Mouse (Mus musculus): ENCODE results near the gene Gm17545. TPM values are rescaled to one million over a fixed set of nuclear protein-coding genes. Genes with fewer than 3 reads are reported as not detected.
"Not testable (repeated sequence)": the region's sequence is repeated elsewhere in the genome, so short reads cannot be mapped to it uniquely, and the experiment has no call there.

Gene Gm17545
- polyA plus RNA-seq (2015; fragmentation: Nextera tagmentation; extraction: Ambion mirVana), result not detected in 2 replicates

DNA sequence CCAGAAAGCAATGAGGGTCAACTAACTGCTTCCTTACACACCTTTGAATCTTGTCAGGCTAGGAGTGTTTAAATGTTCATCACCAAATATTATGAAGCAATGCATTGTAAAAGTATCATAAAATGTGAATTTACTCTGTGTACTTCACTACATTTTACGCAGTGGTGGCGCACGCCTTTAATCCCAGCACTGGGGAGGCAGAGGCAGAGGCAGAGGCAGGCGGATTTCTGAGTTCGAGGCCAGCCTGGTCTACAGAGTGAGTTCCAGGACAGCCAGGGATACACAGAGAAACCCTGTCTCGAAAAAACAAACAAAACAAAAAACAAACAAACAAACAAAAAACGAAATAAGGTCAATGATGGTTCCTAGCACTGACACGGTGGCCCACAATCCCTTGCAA is at the start of gene Gm17545:
Gm17545 (plus strand) TSS at position 301 of the 400 bp plus-strand sequence.
- H3K4me3 ChIP-seq (ENCODE audit: low read depth, low read length); H3K4me1 ChIP-seq (ENCODE audit: insufficient read depth, low read depth, low read length); ATAC-seq; H3K27me3 ChIP-seq (replicated peaks; ENCODE audit: insufficient read depth, low read length); H3K9me3 ChIP-seq (ENCODE audit: low read length); H3K9ac ChIP-seq (replicated peaks; ENCODE audit: low read depth); H3K27ac ChIP-seq (ENCODE audit: low read length); DNase-seq (ENCODE audit: low spot score); H3K4me2 ChIP-seq (replicated peaks; ENCODE audit: low read depth, low read length): not testable (repeated sequence)
- peaks cover 64% of the 10 kb centered on the region for H3K36me3 ChIP-seq (ENCODE audit: insufficient read depth, low read length)
- 89% methylated on average over 8 of the region's 8 CpGs for WGBS

DNA sequence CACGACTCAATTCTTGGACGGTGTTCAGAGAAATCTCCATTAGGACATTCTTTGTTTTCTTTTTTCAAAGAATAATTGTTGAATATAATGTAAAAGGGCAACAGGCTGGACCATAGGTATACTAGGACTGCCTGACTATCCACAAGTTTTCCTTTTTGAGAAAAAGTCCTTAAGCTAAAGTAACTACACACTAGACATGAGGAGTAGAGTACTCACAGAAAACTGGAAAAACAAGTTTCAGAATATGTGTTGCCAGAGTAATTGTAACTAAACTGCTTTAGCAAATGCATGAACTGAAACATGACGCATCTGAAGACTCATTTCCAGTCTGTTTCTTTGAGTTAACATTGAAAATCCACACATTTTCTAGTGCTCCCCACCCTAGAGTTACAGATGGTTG is 48.7 kb upstream of the Gm17545 start:
- no peak overlapping the region for H3K9ac ChIP-seq (replicated peaks; ENCODE audit: low read depth)
- no peak overlapping the region; the same call in 1 of the 2 replicates for H3K4me2 ChIP-seq (replicated peaks; ENCODE audit: low read depth, low read length)
- no peaks in the 10 kb centered on the region for H3K27me3 ChIP-seq (replicated peaks; ENCODE audit: insufficient read depth, low read length)
- no peaks in the 10 kb centered on the region for H3K36me3 ChIP-seq (ENCODE audit: insufficient read depth, low read length)
- peak; percentile 88 for DNase-seq (ENCODE audit: low spot score)
- no peaks in the 10 kb centered on the region for H3K4me1 ChIP-seq (ENCODE audit: insufficient read depth, low read depth, low read length)
- H3K27ac ChIP-seq (ENCODE audit: low read length), result peak overlapping the region; percentile 68
- TF ChIP-seq CTCF (IDR thresholded peaks at IDR 0.05) (no peak), EP300 (IDR thresholded peaks at IDR 0.05) (peak; percentile 92)
- no peak overlapping the region for H3K4me3 ChIP-seq (ENCODE audit: low read depth, low read length)
- WGBS, result 44% methylated on average over 3 of the region's 3 CpGs
- peak; percentile 97 for ATAC-seq
- H3K9me3 ChIP-seq (ENCODE audit: low read length), result no peaks in the 10 kb centered on the region

DNA sequence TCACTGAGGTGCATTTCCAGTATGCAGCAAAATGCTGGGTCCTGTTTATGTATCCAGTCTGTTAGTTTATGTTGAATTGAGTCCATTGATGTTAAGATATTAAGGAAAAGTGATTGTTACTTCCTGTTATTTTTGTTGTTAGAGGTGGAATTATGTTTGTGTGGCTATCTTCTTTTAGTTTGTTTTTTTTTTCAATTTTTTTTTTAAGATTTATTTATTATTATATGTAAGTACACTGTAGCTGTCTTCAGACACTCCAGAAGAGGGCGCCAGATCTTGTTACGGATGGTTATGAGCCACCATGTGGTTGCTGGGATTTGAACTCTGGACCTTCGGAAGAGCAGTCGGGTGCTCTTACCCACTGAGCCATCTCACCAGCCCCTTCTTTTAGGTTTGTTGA is 46.5 kb upstream of the Gm17545 start:
- H3K4me3 ChIP-seq (ENCODE audit: low read depth, low read length); ATAC-seq; H3K9ac ChIP-seq (replicated peaks; ENCODE audit: low read depth); H3K9me3 ChIP-seq (ENCODE audit: low read length); H3K4me1 ChIP-seq (ENCODE audit: insufficient read depth, low read depth, low read length); H3K36me3 ChIP-seq (ENCODE audit: insufficient read depth, low read length); H3K4me2 ChIP-seq (replicated peaks; ENCODE audit: low read depth, low read length); H3K27ac ChIP-seq (ENCODE audit: low read length); DNase-seq (ENCODE audit: low spot score); H3K27me3 ChIP-seq (replicated peaks; ENCODE audit: insufficient read depth, low read length): not testable (repeated sequence)
- WGBS, result 93% methylated on average over 4 of the region's 4 CpGs

DNA sequence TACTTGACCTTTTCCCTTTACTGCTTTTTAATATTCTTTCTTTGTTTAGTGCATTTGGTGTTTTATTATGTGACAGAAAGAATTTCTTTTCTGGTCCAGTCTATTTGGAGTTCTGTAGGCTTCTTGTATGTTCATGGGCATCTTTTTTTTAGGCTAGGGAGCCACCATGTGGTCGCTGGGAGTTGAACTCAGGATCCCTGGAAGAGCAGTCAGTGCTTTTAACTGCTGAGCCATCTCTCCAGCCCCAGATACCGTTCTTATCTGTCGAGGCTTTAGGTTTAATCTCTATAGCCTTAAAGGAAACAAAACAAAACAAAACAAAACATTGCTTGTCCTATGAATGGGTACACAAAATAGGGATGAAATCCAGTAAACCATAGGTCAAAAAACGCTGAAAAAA is 45.7 kb upstream of the Gm17545 start:
- H3K27ac ChIP-seq (ENCODE audit: low read length); H3K4me3 ChIP-seq (ENCODE audit: low read depth, low read length); H3K4me1 ChIP-seq (ENCODE audit: insufficient read depth, low read depth, low read length); H3K9ac ChIP-seq (replicated peaks; ENCODE audit: low read depth); H3K36me3 ChIP-seq (ENCODE audit: insufficient read depth, low read length); ATAC-seq; H3K27me3 ChIP-seq (replicated peaks; ENCODE audit: insufficient read depth, low read length); H3K9me3 ChIP-seq (ENCODE audit: low read length); H3K4me2 ChIP-seq (replicated peaks; ENCODE audit: low read depth, low read length): not testable (repeated sequence)
- 9% methylated on average over 4 of the region's 4 CpGs for WGBS
- peak; percentile 44 for DNase-seq (ENCODE audit: low spot score)
- peak; percentile 57 for TF ChIP-seq CTCF (IDR thresholded peaks at IDR 0.05)

DNA sequence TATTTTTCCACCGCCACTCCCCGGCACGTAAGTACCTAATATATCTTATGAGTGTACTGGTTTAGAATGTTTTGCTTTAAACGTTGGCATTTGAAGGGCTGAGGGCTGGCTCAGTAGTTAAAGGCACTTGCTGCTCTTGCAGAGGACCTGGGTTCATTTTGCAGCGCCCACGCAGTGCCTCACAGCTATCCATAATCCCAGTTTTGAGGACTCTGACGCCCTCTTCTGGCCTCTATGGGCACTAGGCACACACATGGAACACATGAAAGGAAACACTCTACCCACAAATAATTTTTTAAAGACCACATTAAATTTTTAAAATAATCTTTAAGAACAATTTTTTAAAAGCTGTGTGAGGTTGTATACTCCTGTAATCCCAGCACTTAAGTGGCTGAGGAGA is 44.6 kb upstream of the Gm17545 start:
- ATAC-seq, result no peak
- peak; percentile 31 for TF ChIP-seq CTCF (IDR thresholded peaks at IDR 0.05)
- TF ChIP-seq EP300 (IDR thresholded peaks at IDR 0.05), result no peak
- Histone ChIP-seq H3K4me3 (ENCODE audit: low read depth, low read length) (no peak overlapping the region), H3K9ac (replicated peaks; ENCODE audit: low read depth) (no peak overlapping the region), H3K9me3 (ENCODE audit: low read length) (no peaks in the 10 kb centered on the region), H3K27ac (ENCODE audit: low read length) (no peak overlapping the region), H3K4me2 (replicated peaks; ENCODE audit: low read depth, low read length) (no peak overlapping the region), H3K27me3 (replicated peaks; ENCODE audit: insufficient read depth, low read length) (no peaks in the 10 kb centered on the region), H3K36me3 (ENCODE audit: insufficient read depth, low read length) (no peaks in the 10 kb centered on the region), H3K4me1 (ENCODE audit: insufficient read depth, low read depth, low read length) (peaks cover 3% of the 10 kb centered on the region; the same call in 1 of the 2 replicates)
- WGBS, result 69% methylated on average over 7 of the region's 7 CpGs
- DNase-seq (ENCODE audit: low spot score), result no peak

DNA sequence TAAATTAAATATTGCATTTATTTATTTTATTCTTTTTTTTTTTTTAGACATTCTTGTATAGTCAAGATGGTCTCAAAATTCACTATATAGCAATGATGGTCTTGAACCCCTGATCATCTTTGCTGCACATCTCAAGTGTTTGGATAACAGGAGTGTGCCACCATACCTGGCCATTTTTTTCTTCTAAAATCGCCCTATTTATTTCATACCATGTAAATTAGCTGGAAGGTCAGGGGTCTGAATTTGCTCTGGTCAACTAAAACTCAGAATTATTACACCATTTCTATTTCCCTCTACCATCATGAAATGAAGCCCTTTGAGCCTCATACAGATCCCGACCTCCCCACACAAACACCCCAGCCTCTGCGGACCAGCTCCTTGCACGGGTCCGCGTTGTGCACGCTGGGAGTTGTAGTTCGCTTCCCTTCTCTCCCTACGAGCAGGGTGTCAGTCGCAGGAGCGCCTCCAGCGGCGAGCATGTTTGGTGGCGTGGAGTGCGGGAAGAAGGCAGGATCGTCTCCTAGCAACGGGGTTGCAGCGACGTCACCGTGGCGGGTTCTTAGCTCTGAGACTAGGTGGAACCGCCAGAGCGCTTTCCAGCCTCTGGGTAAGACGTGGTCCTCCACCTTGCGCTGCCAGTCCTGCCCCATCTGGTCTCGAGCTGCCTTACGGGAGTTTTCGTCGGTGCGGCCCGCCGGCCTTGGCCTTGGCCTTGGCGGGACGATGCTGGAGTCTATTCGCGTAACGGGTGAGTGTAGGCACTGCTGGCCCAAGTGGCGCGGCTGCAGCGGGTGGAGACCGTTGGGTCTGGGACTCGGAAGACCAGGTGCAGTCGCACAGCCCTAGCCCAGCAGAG is 42.9 kb upstream of the Gm17545 start, which contains the start of gene 9530077C05Rik:
9530077C05Rik (plus strand) TSS at position 512 of the 856 bp plus-strand sequence.
- Histone ChIP-seq H3K4me1 (ENCODE audit: insufficient read depth, low read depth, low read length) (peaks cover 3% of the 10 kb centered on the region; the same call in 1 of the 2 replicates), H3K27ac (ENCODE audit: low read length) (no peak within 1 kb of the TSS), H3K9ac (replicated peaks; ENCODE audit: low read depth) (peak within 1 kb of the TSS; percentile 34; the same call in 1 of the 2 replicates), H3K36me3 (ENCODE audit: insufficient read depth, low read length) (no peaks in the 10 kb centered on the region), H3K4me3 (ENCODE audit: low read depth, low read length) (peak within 1 kb of the TSS; percentile 50), H3K27me3 (replicated peaks; ENCODE audit: insufficient read depth, low read length) (no peaks in the 10 kb centered on the region), H3K9me3 (ENCODE audit: low read length) (no peaks in the 10 kb centered on the region), H3K4me2 (replicated peaks; ENCODE audit: low read depth, low read length) (peak within 1 kb of the TSS; percentile 81)
- ATAC-seq (peak; percentile 99), DNase-seq (ENCODE audit: low spot score) (peak; percentile 98)
- TF ChIP-seq CTCF (IDR thresholded peaks at IDR 0.05) (peak; percentile 99), EP300 (IDR thresholded peaks at IDR 0.05) (no peak)
- under 1% methylated on average over 43 of the region's 43 CpGs for WGBS

Data from lung, postnatal 0 days (tissue).